Mouse (Mus musculus): ENCODE measurements at regions not wholly inside any gene's neighbourhood (a gene's known extent, or its start where the extent isn't known, plus 50 kb on each side); places are given as distances from the start of the nearest gene placed in this dataset.
A peak's percentile ranks its signal among the peaks of the same experiment; 100 is the strongest.

GRCm38 (mm10) chr5:29142957-29143356, 52.8 kb upstream of the Rnf32 start:
- no peak for DNase-seq (ENCODE audit: low read depth)

DNA sequence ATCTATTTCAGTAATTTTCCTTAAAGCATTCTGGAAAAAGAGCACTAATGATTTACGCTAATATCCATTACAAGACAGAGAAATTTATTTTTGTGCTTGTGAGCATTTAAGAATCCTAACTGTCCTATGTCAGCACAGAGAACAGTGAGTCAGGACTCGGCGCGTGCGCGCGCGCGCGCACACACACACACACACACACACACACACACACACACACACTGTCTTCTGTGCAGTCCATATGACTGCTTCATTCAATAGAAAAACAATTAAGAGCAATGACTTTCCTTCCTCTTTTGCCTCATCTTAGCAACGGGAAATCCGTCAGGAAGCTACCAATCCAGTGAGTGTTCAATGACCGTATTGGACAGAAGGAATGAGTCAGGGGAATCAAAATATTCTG, 53.3 kb upstream of the Rnf32 start:
- DNase-seq (ENCODE audit: low read depth), result no peak

DNA sequence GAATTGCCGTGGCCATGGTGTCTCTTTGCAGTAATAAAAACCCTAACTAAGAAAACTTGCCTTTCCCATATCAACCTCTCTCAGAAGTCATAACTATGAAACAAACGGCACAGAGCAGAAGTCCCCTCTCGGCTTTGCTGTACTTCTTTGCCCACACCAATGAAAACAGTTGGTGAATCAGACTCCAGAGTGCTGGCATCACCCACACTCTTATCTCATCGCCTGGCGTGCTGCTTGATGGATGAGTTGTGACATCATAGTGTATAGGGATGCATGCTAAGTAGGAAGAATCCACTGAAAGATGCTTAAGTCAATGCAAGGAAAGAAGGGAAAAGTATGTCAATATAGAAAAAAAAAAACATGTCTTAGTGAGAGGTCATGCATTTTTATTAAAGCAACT, 58.3 kb upstream of the Rnf32 start:
- DNase-seq (ENCODE audit: low read depth), result no peak

- DNase-seq (ENCODE audit: low read depth), result no peak
Observed at GRCm38 (mm10) chr5:29132261-29132660, 63.5 kb upstream of the Rnf32 start.

DNA sequence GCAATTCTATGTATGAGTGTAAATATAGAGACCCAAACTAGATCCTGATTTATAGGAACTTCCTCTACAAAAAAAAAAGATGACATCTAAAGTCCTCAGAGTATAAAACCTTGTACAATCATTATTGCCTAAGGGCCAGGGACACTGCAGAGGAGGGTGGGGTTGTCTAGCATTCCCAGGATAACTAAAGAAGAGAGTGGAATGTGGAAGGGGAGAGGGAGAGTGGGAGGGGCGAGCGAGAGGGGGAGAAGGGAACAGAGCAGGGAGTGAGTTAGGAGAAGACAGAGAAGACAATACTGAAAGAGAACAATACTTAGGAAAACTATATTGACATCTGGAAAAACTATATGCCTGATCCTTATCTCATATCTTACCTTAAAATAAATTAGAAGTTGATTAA, 64.0 kb upstream of the Rnf32 start:
- no peak for DNase-seq (ENCODE audit: low read depth)

DNA sequence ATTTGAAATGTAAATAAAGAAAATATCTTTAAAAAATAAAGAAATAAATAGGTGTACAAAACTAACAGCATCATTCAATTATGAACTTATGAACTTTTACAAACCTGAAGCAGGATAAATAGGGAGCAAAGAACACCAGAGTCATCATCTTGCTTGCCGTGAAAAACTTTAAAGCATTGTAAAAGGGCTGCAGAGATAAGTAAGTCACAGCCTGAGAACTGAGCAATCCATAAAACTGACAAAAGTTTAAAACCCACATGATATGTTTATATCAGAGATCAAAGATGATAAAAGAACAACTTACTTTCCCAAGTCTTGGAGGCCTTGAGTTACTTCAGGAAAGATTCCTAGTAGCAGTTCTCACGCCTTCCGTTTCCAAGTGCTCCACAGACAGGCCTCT, 66.1 kb upstream of the Rnf32 start:
- no peak for DNase-seq (ENCODE audit: low read depth)

DNA sequence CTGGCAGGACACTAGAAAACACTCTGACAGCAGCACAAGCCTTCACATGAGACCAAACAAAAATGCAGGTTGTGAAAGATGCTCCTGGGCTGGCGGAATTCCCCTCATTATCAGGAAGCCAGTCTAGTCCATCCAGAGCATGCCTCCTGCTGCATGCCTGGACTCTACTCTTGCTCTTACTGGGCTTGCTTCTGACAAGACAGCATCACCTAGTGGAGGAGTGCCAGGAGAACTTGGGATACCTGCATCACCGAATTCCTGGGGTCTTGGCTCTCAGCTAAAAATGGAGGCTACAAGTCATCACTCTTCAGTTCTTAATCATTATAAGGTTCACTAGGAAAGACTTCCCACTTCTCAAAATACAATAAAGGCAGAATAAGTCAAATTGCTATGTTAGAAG, 78.8 kb upstream of the Rnf32 start:
- DNase-seq (ENCODE audit: low read depth), result no peak

DNA sequence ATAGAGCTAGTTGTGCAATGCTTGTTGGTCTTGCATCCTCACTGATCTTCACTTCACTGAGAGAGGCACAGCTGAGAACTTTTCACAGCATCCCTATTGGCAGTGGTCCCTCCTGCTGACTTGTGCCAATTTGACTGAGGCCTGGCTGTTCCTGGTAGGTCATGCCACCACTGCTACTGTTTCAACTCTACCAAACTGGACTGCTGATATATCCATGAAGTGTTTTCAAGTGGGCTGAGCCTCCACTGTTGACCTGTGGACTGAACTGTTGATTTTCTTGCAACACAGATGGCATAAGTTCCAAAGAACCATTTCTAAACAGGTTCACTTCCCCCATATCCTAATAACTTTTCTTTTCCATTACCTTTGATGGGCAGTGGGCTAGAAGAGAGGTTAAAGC, 83.3 kb upstream of the Rnf32 start:
- no peak for DNase-seq (ENCODE audit: low read depth)

DNA sequence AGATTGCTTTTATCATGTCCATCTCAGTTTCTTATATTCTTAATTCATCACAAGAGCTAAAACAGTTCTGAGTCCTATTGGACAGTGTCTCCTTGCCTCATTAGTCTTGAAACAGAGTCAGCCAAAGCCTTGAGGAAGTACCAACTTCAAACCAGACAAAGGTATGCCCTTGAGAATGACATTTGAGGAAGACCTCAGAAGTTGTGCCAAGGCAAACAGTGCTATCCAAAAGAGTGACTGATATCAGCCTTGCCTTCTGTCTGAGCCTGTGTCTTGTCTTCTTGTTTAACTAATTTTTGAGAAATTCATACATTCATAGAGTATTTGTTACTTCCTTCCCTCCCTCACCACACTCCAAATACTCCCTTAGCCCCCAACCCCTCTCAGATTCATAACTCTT, 88.5 kb upstream of the Rnf32 start:
- DNase-seq (ENCODE audit: low read depth), result no peak

DNA sequence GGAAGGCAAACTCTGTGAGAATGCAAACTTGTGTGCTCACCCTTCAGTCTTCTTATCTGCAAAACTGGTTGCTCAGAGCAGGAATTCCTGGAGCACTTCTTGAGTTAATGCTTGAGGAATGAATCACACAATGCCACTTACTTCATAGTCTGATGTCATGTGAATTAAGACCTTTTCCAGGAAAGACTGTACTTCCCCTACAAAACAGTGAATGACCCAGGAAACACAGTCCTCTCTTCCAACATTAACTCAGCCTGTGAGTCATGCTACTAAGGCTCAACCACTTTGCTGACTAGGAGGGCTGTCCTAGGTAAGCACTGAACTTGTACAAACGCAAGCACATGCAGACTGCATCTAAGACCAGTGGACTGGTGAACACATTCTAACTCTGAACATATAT, 112.5 kb upstream of the Rnf32 start:
- DNase-seq (ENCODE audit: low read depth), result peak; percentile 1

DNA sequence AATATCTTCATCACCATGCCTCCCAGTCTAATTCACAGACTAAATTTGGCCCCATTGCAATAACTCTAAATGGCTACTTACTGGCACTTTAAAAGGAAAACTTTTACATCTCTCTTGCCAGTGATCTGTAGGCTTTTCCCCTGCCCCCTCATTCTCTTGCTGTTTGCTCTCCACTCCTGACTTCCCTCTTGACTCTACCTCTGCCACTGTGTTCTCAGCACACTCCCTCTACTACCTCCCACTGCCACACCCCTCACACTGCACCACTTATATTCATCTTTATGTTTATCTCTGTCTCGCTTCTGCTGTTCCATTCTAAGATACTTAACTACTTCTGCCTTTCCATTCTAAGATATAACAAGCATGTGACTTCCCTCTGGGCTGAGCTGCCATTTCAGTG, 141.4 kb upstream of the Rnf32 start:
- no peak for DNase-seq (ENCODE audit: low read depth)

GRCm38 (mm10) chr5:29036636-29037035, 159.2 kb upstream of the Rnf32 start:
- DNase-seq (ENCODE audit: low read depth), result no peak

DNA sequence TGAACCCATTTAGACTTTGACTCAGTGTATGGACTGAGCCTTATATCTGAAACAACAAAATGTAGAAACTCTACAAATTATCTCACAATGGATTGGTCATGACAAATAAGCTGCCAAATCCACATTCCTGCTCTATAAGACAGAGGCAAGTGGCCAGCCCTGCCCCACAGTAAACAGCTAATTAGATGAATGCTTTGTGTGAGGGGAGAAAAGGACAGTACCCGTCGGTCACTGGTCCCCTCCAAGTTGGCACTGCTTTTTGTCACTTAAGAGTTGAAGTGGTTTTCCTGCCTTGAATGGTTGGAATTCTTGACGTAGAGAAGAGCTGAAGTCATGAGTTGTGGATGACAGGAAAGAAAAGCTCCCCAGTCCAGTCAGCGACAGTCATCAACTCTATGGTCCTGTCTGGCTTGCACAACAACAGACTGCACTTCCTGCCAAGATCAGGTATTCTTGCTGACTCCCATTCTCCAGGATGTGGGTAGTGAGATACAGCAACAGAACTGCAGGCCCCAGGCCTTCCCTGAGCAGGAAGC, 162.3 kb upstream of the Rnf32 start:
- no peak for DNase-seq (ENCODE audit: low read depth)

GRCm38 (mm10) chr5:29030525-29030924, 165.3 kb upstream of the Rnf32 start:
- DNase-seq (ENCODE audit: low read depth), result no peak

- DNase-seq (ENCODE audit: low read depth), result no peak
Observed at GRCm38 (mm10) chr5:29029957-29030356, 165.8 kb upstream of the Rnf32 start.

DNA sequence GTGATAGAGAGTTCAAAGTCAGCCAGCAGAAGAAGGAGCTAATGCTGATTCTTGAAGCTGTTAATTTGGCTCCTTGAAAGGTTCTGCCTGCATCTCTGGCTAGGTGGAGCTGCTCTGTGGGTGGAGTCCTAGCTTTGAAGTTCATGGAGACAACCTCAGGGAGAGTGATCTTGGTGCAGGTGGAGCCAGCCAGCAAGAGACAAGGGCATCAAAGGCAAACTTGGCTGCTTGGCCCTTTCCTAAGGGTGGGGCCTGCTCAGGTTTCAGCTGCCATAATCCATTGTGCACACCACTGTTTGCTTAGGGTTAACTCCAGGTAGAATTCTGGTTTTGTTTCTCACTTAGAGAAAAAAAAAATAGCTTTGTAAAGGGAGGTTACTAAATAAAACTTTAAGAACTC, 170.7 kb upstream of the Rnf32 start:
- no peak for DNase-seq (ENCODE audit: low read depth)

DNA sequence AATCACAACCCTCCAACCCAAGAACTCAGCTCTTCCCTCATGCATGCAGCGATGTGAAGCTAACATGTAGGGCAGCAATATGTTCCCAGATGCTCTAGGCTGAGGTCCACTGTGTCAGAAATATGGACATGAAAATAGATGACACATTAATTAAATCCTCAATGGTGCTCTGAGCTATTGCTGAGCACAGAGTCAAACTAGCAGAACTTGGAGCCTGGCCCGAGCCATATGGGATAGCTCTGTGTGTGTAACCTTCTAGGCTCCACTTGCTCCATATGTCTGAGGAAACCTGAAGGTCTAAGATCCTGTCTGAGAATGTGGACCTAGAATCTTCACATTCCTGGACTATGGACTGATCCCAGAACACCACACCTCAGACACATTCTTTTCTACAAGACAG, 203.0 kb upstream of the Rnf32 start:
- DNase-seq (ENCODE audit: low read depth), result no peak

- DNase-seq (ENCODE audit: low read depth), result no peak
Observed at GRCm38 (mm10) chr5:28979932-28980331, 215.9 kb upstream of the Rnf32 start.

DNA sequence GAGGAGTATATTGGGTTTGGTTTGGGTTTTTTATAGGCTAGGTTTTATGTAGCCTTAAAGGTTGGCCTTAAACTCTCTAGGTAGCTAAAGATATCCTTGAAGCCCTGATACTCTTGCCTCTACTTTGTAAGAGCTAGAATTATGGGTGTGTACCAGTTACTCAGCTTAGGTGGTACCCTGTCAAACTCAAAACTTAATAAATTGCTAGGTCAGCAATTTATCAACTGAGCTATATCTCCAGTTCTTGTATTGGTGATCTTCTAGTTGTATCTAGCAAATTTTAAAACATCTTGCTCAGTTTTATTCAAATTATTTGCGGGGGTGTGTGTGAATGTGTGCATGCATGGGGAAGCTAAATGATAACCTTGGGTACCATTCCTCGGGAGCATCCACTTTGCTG, 225.4 kb upstream of the Rnf32 start:
- no peak for DNase-seq (ENCODE audit: low read depth)

DNA sequence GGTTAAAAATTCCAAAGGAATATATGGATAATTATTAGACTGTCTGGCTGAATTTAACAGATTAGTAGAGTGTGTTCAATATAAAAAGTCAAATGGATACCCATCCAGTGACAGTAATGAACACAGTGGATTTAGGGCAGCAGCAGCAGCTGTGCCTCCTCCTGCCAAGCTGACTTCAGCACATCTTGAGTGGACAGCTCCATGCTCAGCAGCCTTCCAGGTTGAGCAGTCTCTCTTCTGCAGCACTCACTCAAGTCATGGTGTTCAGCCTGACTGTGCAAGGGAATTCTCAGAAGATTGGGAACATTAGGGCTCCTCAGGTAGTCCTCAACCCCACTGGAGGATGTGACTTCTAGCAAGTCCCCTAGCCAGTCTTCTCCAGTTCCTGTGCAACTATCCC, 240.8 kb upstream of the Rnf32 start:
- DNase-seq (ENCODE audit: low read depth), result no peak

DNA sequence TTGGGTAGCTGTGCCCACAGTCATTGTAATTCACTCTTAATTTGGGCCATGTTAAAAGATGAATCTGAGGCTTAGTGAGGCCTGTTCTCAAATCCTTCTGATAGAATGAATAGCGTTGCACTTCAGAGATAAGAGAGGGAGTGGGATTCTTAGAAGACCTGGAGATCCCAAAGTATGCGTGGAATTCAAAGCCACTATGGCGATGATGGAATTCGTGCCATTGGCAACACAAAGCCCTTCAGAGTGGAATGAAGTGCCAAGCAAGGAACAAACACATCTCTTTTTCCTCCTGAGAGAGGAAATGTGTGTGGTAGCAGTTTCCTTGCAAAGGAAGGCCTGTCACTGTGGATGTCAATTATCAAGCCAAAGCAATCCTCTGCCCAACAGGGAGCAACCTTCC, 248.3 kb upstream of the Rnf32 start:
- DNase-seq (ENCODE audit: low read depth), result no peak

GRCm38 (mm10) chr5:28943571-28944316, 252.0 kb upstream of the Rnf32 start:
- DNase-seq (ENCODE audit: low read depth), result no peak

DNA sequence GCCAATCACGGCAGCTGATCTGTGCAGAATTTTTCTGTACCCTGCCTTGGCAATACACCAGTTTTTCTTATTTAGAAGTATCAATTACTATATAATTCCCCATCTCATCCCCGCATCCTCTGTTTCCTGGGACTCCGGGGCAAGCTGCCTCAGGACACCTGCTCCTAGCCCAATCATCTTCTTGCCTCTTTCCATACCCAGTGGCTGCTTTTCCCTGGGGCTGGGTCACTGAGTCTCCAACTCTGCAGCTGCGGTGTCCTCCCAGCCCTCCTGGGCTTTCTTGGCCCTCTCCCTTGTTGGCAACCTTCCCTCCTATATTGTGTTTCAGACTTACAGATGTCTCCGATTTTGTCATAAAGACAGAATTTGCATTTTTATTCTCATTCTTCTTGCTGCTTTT, 254.8 kb upstream of the Rnf32 start:
- no peak for DNase-seq (ENCODE audit: low read depth)

Measured in gonadal fat pad, adult 2 months (tissue).